Mouse (Mus musculus) hindbrain, embryonic 14.5 days (tissue): Measurements from ENCODE around the gene Clasp1. TPM values are rescaled to one million over a fixed set of nuclear protein-coding genes. Genes with fewer than 3 reads are reported as not detected.

Source experiments
- ATAC-seq: fragments of 200-750 bp; cut with Nextera tagmentation; 2 replicates; pipeline ENCODE4 v1.8.0; 2017; ENCODE audit warnings: moderate number of reproducible peaks, mild to moderate bottlenecking, moderate TSS enrichment, moderate library complexity; ENCODE audit not compliant: low FRiP score
- DNase-seq: peaks from one replicate; pipeline ENCODE4 v3.0.0-alpha.2; 2015; ENCODE audit warnings: low spot score
- H3K27ac ChIP-seq: fragments of 300-500 bp; sonication (generic); 2 replicates; pipeline ENCODE4 v1.5.1; 2014; ENCODE audit warnings: mild to moderate bottlenecking, moderate library complexity
- H3K27me3 ChIP-seq: fragments of 300-500 bp; sonication (generic); 2 replicates; pipeline ENCODE4 v1.6.1; 2014; ENCODE audit warnings: mild to moderate bottlenecking, low read length, mixed read lengths; ENCODE audit not compliant: control insufficient read depth, insufficient read depth
- H3K36me3 ChIP-seq: fragments of 300-500 bp; sonication (generic); replicated peaks from 2 replicates; pipeline ENCODE4 v1.6.1; 2014; ENCODE audit not compliant: control insufficient read depth, insufficient read depth
- H3K4me1 ChIP-seq: fragments of 300-500 bp; sonication (generic); replicated peaks from 2 replicates; pipeline ENCODE4 v1.6.1; 2014; ENCODE audit warnings: antibody characterized with exemption, low read length, mixed read lengths; ENCODE audit not compliant: control insufficient read depth, insufficient read depth
- H3K4me2 ChIP-seq: fragments of 300-500 bp; sonication (generic); replicated peaks from 2 replicates; pipeline ENCODE4 v1.6.1; 2014; ENCODE audit warnings: mild to moderate bottlenecking, moderate library complexity
- H3K4me3 ChIP-seq: fragments of 300-500 bp; sonication (generic); replicated peaks from 2 replicates; pipeline ENCODE4 v1.5.1; 2014; ENCODE audit warnings: mild to moderate bottlenecking, low read length
- H3K9ac ChIP-seq: fragments of 300-500 bp; sonication (generic); 2 replicates; pipeline ENCODE4 v1.6.1; 2014
- H3K9me3 ChIP-seq: fragments of 300-500 bp; sonication (generic); 2 replicates; pipeline ENCODE4 v1.6.1; 2016; ENCODE audit warnings: low read length; ENCODE audit not compliant: control insufficient read depth
- WGBS: fragments of 180-500 bp; shearing (Covaris S2); extraction: QIAGEN DNeasy Blood & Tissue Kit; methylation state at CpG from one replicate; pipeline ENCODE4 v1.1.7; 2014; 5-methylcytosine and 5-hydroxymethylcytosine counted together
- polyA plus RNA-seq: library from polyadenylated mRNA; unstranded; fragments of >200 nt; fragmentation: Nextera tagmentation; extraction: Ambion mirVana; gene quantifications from 2 replicates; pipeline ENCODE4 v1.2.1, GENCODE M21; 2014

Clasp1 gene
- polyA plus RNA-seq, 1 experiment from 2014 or later: 130 TPM

DNA sequence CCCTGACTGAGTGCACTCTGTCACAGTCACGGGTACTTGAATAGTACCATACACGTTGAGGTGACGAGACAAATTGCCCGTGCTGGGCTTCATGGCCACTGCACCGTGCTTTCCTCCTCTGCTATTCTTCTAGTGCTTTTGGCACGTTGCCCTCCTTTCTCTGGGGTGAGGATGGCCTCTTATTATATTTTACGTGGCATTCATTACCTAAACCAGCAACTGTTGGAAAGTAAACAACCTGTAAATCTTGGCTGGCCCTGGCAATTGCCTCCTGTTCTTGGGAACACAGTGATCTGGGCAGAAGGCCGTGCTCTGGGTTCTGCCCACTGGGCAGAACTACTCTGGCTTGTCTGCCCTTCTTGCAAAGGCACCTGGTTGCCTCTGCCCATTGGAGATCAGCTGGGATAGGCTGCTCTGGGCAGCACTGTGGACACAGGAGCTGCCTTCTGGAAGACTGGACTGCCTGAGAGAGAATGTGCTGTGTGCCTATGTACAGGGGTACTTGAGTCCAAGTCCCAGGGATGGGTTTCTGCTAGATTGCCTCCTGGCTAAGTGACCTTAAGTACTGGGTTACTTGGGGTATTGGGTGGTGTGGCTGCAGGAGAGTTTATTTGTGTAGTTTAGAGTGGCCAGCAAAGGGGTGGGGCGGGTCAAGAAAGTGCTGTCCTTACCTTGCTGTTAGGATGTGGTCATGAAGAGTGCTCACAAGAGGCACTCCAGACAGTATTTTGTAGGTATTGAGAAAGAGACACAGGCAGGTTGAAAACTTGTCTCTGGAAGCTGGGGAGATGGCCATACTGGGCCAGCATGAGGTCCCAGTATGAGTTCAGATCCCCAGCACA, 254.5 kb downstream of the Clasp1 start:
- Histone ChIP-seq H3K9ac (no peak overlapping the region), H3K4me3 (no peak overlapping the region), H3K27me3 (no peaks in the 10 kb centered on the region), H3K36me3 (no peaks in the 10 kb centered on the region), H3K27ac (no peak overlapping the region), H3K4me1 (no peaks in the 10 kb centered on the region), H3K9me3 (no peaks in the 10 kb centered on the region), H3K4me2 (no peak overlapping the region)
- ATAC-seq (no peak), DNase-seq (no peak)
- WGBS: 42% methylated on average over 9 of the region's 9 CpGs

DNA sequence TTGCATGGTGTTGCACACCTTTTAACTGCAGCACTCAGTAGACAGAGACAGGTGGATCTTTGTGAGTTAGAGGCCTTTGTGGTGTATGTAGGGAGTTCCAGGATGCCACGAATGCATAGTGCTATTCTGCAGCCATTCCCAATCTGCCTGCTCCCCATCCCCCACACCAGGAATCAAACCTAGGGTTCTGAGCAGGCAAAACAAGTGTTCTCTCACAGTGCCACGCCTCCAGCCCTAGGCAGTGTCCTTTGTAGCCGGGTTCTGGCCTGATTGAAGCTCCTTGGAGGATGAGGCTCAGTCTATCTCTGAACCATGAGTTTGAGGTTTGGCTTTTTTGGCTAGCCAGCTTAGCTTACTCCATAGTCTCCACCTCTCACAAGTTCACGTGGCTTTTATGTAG, 256.8 kb downstream of the Clasp1 start:
- Histone ChIP-seq H3K4me3 (no peak overlapping the region), H3K36me3 (no peaks in the 10 kb centered on the region), H3K4me2 (no peak overlapping the region), H3K4me1 (no peaks in the 10 kb centered on the region), H3K9me3 (no peaks in the 10 kb centered on the region), H3K9ac (no peak overlapping the region), H3K27me3 (no peaks in the 10 kb centered on the region), H3K27ac (no peak overlapping the region)
- ATAC-seq (no peak), DNase-seq (no peak)
- 69% methylated on average over 4 of the region's 4 CpGs for WGBS

DNA sequence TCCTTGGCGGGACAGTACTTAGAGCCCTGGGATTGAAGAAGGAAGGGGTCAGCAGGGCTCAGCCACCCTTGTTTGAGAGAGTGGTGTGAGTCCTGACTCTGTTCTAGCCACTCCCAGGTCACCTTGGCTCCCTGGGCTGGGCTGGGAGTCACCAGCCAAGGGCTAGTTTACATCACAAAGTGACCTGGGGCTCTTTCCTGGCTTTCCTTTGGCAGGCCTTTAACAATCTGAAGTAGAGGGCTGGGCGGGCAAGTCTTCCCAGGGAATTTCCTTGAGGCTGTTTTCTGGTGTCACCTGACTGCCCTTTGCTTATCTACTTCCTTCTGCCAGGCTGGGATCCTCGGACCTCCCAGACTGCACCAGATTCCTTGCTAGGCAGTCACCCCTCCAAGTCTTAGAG, 259.2 kb downstream of the Clasp1 start:
- no peak for ATAC-seq
- no peak overlapping the region for H3K4me3 ChIP-seq
- H3K9me3 ChIP-seq: no peaks in the 10 kb centered on the region
- no peak overlapping the region for H3K4me2 ChIP-seq
- no peak overlapping the region for H3K9ac ChIP-seq
- H3K27ac ChIP-seq: no peak overlapping the region
- 21% methylated on average over 3 of the region's 3 CpGs for WGBS
- H3K4me1 ChIP-seq: no peaks in the 10 kb centered on the region
- H3K27me3 ChIP-seq: no peaks in the 10 kb centered on the region
- no peaks in the 10 kb centered on the region for H3K36me3 ChIP-seq
- DNase-seq: no peak

DNA sequence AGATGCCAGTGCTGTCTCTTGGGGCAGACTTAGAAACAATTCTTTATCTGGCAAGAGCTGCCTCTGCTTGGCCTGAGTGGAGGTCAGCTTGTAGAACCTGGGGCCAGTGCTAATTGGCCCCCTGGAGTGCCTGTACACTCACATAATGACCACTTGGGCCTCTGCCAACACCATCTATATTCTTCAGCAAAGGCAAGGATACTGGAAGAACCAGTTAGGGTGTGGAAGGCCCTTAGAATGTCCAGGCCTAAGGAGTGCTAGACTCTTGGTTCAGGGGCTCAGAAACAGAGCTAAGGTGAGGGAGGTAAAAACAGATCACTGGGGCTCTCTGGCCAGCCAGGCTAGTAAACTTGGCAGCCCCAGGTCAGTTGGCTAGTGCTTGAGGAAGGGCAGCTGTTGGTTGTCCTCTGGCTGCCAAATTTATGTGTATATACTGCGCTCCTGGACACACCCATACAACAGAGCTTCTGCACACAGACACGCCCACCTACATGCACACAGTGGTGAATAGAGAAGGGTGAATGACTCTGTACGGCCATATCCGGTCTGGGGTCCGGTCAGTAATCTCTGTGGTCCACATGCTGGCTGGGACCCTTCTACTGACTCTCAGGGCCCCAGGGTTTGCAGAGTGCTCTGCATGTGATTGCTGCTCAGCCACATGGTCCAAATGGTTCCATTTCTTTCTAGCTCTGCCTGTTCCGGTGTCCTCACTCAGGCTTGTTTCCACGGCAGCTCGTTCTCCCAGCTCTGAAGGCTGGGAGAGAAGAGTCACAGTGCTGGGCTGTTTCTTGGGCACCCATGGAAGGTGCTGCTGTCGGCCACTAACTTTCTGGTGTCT, 261.3 kb downstream of the Clasp1 start:
- H3K27ac ChIP-seq: no peak overlapping the region
- no peak overlapping the region for H3K4me2 ChIP-seq
- no peaks in the 10 kb centered on the region for H3K4me1 ChIP-seq
- H3K36me3 ChIP-seq: no peaks in the 10 kb centered on the region
- 64% methylated on average over 9 of the region's 9 CpGs for WGBS
- ATAC-seq: no peak
- no peak overlapping the region for H3K4me3 ChIP-seq
- H3K9me3 ChIP-seq: no peaks in the 10 kb centered on the region
- H3K27me3 ChIP-seq: no peaks in the 10 kb centered on the region
- no peak overlapping the region for H3K9ac ChIP-seq
- no peak for DNase-seq

DNA sequence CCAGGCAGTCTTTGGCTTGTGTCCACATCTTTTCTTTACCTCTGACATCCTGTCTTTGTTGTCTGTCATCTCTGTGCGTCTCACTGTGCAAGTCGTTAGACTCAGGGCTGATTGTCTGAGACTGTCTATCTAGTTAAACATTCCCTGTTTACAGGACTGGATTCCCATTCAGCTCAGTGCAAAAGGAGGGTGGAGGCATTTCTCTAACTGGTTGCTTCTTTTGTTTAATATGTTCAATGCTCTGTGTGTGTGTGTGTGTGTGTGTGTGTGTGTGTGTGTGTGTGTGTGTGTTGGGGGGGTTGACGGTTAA, 261.9 kb downstream of the Clasp1 start:
- Histone ChIP-seq H3K4me1 (no peaks in the 10 kb centered on the region), H3K27ac (no peak overlapping the region), H3K4me3 (no peak overlapping the region), H3K9ac (no peak overlapping the region), H3K9me3 (no peaks in the 10 kb centered on the region), H3K4me2 (no peak overlapping the region), H3K27me3 (no peaks in the 10 kb centered on the region), H3K36me3 (no peaks in the 10 kb centered on the region)
- WGBS: 32% methylated on average over 3 of the region's 3 CpGs
- no peak for ATAC-seq
- no peak for DNase-seq

DNA sequence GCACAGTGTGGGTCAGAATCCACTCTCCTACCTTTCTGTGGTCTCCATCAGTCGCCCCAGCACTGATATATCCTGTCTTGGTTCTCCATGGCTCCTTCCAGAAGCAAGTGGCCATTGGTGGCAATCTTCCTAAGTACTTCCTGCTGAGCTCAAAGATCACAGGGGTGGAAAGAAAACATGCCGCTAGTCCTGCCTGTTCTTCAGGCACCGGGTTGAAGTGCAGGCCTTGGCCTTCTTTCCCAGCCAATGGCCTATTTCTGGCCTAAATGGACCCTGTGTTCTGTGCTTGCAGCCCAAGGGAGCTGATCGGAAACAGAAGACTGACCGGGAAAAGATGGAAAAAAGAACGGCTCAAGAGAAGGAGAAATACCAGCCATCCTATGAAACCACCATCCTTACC, 269.9 kb downstream of the Clasp1 start:
- Histone ChIP-seq H3K36me3 (no peaks in the 10 kb centered on the region), H3K27me3 (no peaks in the 10 kb centered on the region), H3K4me2 (no peak overlapping the region), H3K4me1 (no peaks in the 10 kb centered on the region), H3K9ac (no peak overlapping the region), H3K9me3 (no peaks in the 10 kb centered on the region), H3K4me3 (no peak overlapping the region), H3K27ac (no peak overlapping the region)
- no peak for DNase-seq
- no peak for ATAC-seq
- WGBS: 82% methylated on average over 6 of the region's 6 CpGs

DNA sequence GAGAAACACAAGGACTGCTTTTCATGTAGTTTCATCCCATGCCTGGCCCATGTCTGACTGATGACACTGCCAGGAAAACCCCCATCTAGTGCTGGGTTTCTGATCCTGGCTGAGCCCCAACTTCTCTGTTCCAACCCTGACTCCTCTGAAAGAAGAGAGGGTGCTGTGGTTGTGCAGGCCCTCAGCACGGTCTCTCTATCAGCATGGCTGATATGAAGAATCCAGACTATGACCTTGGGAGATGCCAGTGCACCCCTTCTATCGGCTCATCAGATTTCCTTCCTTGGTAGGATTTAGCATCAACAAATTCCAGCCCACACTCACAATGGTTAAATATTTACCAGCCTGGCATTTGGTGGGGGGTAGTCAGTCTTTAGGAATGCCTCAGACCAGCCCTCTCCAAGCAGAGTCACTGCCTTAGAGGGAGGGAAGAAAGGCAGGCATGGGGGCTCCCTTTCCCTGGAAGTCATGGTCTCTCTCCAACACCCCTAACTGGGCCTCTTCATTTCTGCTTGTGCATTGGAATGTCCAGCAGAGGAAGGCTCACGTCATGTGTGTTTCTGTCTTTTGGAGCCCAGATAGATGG, 272.1 kb downstream of the Clasp1 start:
- Histone ChIP-seq H3K4me1 (no peaks in the 10 kb centered on the region), H3K4me3 (no peak overlapping the region), H3K27ac (no peak overlapping the region), H3K9me3 (no peaks in the 10 kb centered on the region), H3K36me3 (no peaks in the 10 kb centered on the region), H3K9ac (no peak overlapping the region), H3K4me2 (no peak overlapping the region), H3K27me3 (no peaks in the 10 kb centered on the region)
- no peak for ATAC-seq
- no peak for DNase-seq
- WGBS: 71% methylated on average over 3 of the region's 3 CpGs

Other genes with a start within 250 kb of the Clasp1 start
- gene Gm29106, start 212.5 kb upstream of the Clasp1 start, polyA plus RNA-seq: 0.48 and 0.87 TPM in 2 replicates
- gene Tsn, start 77.3 kb upstream of the Clasp1 start, polyA plus RNA-seq: 436 and 439 TPM in 2 replicates
- 68.2 and 71.2 TPM in 2 replicates for gene Nifk, start 67.2 kb upstream of the Clasp1 start, polyA plus RNA-seq
- gene Tfcp2l1, start 238.9 kb downstream of the Clasp1 start, polyA plus RNA-seq: 0.41 and 0.77 TPM in 2 replicates